Mouse (Mus musculus) regulatory T cell (primary cell): ENCODE data around the gene Olfr1451.
"Not testable (repeated sequence)": the region's sequence is repeated elsewhere in the genome, so short reads cannot be mapped to it uniquely, and the experiment has no call there.

Experiments
- in situ Hi-C: fragments of 300-600 bp; cut with MboI, MseI; formaldehyde crosslinking; loops from one replicate; pipeline ENCODE4 v1.15.1; 2025; ENCODE audit warnings: high pct_unique_total_duplicates

The Olfr1451 gene

DNA sequence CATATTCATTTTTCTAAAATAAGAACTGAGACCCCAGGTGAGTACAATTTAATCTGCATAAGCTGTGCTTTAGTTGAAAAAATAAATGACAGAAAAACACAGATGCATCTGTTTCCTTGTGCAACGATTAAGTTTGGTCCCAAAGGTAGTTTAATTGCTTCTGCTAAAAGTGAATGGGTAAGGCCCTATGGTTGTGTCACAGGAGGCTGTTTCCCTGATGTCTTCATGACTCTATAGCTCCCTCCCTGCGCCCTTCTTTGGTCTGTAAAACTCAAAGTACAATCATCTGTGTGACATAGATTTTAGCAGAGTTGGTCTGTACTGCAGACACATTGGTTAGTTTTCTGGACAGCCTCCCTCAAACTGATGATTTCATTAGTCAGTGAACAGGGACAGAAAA lies at the start of gene Olfr1451:
Gene Olfr1451, plus strand, starts transcription at position 301 of the 400 bp plus-strand sequence.
- in situ Hi-C loops: no loop called here

DNA sequence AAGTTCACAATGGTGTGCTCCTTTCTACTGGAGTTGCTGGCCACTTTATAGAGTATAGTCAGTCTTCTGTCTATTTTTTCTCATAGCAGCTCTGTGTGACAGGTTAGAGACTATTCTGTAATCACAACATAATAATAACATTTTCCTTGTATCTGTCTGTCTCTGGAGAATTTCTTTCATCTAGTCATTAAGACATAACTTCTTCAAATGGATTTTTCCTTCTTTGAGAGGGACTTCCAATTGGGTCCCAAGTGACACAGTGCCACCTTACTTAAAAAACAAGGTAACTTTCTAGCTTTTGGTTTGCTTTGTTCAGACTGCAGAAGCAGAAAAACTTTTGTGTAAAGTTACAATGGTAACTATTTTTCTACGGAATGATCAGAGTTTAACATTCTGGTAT lies 44.9 kb upstream of the Olfr1451 start, which contains the start of gene Olfr1450:
Gene Olfr1450, plus strand, starts transcription at position 301 of the 400 bp plus-strand sequence.
- in situ Hi-C loops: no loop called here

DNA sequence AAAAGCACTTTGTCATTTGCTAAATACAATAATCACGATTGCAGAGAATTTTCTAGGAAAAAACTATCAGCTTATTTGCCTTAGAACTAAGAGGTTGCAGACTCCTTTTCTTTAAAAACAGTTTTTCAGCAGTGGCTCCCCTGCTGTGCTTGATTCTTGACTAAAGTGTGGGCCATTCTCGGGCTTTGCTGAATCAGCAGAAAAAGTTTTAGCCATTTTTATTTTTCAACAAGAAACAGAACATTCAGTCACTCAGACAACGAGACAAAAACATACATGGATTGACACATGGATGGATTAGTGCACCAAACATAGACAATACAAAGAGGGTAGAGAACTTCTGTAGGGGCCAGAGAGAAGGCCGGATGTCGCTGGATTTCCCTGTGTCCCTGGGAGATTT lies 24.7 kb upstream of the Olfr1451 start:
- in situ Hi-C loops: not testable (repeated sequence)

DNA sequence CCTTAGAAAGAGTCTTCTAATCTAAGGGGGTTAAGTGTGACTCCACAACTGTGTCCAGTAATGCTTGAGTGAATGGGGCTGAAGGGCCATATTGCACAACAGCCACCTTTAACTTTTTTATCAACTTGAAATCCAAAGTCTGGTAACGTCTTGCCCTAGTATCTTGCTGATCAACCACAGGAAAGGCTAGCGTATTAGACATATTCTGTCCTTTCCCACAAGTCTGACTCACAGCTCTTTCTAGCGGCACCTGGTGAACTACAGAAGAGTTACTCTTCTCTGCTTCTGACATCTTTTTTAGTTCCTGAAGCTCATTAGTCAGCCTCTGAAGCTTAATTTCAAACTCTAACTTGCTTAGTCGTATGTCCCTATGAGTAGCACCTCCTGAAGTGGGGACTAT lies 2.5 kb upstream of the Olfr1451 start:
- in situ Hi-C loops: not testable (repeated sequence)

DNA sequence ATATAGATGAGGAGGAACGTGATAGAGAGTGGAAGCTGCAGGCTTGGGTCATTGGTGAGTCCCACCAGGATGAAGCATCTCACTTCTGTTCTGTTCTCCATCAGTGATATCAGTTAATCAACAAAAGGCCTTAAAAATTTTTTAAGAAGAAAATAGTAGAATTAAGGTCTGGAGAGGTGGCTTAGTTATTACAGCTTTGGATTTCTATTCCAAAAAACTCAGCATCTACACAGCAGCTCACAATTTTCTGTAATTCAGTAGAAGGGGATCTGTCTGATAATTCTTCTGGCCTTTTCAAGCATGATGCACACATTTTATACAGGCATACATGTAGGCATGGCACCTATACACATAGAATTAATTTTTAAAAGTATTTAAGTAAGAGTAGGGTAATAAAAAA lies 33.4 kb downstream of the Olfr1451 start, which contains the start of gene Olfr1453:
Gene Olfr1453, minus strand, starts transcription at position 101 of the 400 bp plus-strand sequence.
- in situ Hi-C loops: no loop called here
